Mouse (Mus musculus) embryonic fibroblast, embryonic 13.5 days (primary cell): ENCODE data around the gene Sgsm2. TPM values are rescaled to one million over a fixed set of nuclear protein-coding genes. Genes with fewer than 3 reads are reported as not detected.

Experiments
- H3K27ac ChIP-seq: 2 replicates; pipeline ENCODE4 v1.5.1; 2012; ENCODE audit warnings: low read length, control low read depth, inconsistent platforms; ENCODE audit not compliant: insufficient read depth
- H3K4me1 ChIP-seq: 2 replicates; pipeline ENCODE4 v1.6.1; 2011; ENCODE audit warnings: low read length; ENCODE audit not compliant: control insufficient read depth, insufficient read depth
- H3K4me3 ChIP-seq: 2 replicates; pipeline ENCODE4 v1.5.1; 2011; ENCODE audit warnings: mild to moderate bottlenecking, control low read depth, low read length; ENCODE audit not compliant: insufficient read depth
- CTCF ChIP-seq: IDR thresholded peaks from 2 replicates; pipeline ENCODE4 v1.5.1; 2011; ENCODE audit warnings: mild to moderate bottlenecking, control low read depth, low read length, moderate library complexity, borderline replicate concordance; ENCODE audit not compliant: insufficient read depth
- POLR2A ChIP-seq: IDR thresholded peaks from 2 replicates; pipeline ENCODE4 v1.6.1; 2011; ENCODE audit warnings: low read depth, mild to moderate bottlenecking, control low read depth, low read length, moderate library complexity
- polyA plus RNA-seq: library from polyadenylated mRNA; stranded (reverse); fragments of >200 nt; gene quantifications from 2 replicates; pipeline ENCODE4 v1.2.4, GENCODE M21; 2011; ENCODE audit warnings: low read depth; ENCODE audit not compliant: missing spikeins, insufficient read length

The Sgsm2 gene
- polyA plus RNA-seq, 1 experiment: 11.4 TPM

DNA sequence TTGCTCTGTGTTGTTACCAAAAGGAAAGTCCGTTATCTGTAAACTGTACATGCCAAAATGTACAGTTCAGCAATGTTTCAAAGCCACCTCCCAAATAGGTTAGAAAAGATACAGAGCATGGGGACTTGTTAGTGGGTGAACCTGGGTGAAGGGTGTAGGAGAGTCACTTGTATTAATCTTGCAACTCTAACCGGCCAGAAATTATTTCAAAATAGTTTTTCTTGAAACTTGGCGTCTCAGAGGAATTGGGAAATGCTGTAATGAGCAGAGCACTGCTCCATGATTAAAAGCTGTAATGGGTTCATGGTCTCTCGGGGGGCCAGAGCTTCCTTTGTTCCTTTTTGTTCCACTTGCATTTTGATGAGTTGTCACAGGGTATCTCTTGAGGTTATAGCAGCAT is 96.2 kb downstream of the Sgsm2 start:
- TF ChIP-seq POLR2A (no peak), CTCF (no peak)
- no peak overlapping the region for H3K27ac ChIP-seq
- H3K4me1 ChIP-seq: no peaks in the 10 kb centered on the region
- H3K4me3 ChIP-seq: no peak overlapping the region

Other genes starting within 250 kb of the Sgsm2 start
- gene Cluh, start 247.6 kb downstream of the Sgsm2 start, polyA plus RNA-seq: 32.6 and 36.4 TPM in 2 replicates
- gene Pafah1b1, start 172.4 kb downstream of the Sgsm2 start, polyA plus RNA-seq: 111 and 122 TPM in 2 replicates
- gene Mettl16, start 126.2 kb downstream of the Sgsm2 start, polyA plus RNA-seq: 25.6 and 29.1 TPM in 2 replicates
- 10.9 and 14.4 TPM in 2 replicates for gene Mnt, start 66.1 kb downstream of the Sgsm2 start, polyA plus RNA-seq
- gene Tsr1, start 1.0 kb upstream of the Sgsm2 start, polyA plus RNA-seq: 64.3 and 65.8 TPM in 2 replicates
- gene Smg6, start 28.8 kb upstream of the Sgsm2 start, polyA plus RNA-seq: 16.2 and 19.1 TPM in 2 replicates
- 33.4 and 37.1 TPM in 2 replicates for gene Srr, start 28.9 kb upstream of the Sgsm2 start, polyA plus RNA-seq